Mouse (Mus musculus) hindbrain, postnatal 0 days (tissue): ENCODE results near the gene Alox12b. TPM values are rescaled to one million over a fixed set of nuclear protein-coding genes. Genes with fewer than 3 reads are reported as not detected.

Experiments used
- ATAC-seq: fragments of 200-750 bp; cut with Nextera tagmentation; 2 replicates; pipeline ENCODE4 v1.8.0; 2017; ENCODE audit warnings: mild to moderate bottlenecking, moderate TSS enrichment, moderate library complexity
- DNase-seq: peaks from one replicate; pipeline ENCODE4 v3.0.0-alpha.2; 2015; ENCODE audit warnings: low spot score
- H3K27ac ChIP-seq: fragments of 300-500 bp; sonication (generic); 2 replicates; pipeline ENCODE4 v1.5.1; 2014; ENCODE audit warnings: mild to moderate bottlenecking
- H3K27me3 ChIP-seq: fragments of 300-500 bp; sonication (generic); 2 replicates; pipeline ENCODE4 v1.6.1; 2014; ENCODE audit warnings: low read length, mixed read lengths; ENCODE audit not compliant: insufficient read depth
- H3K36me3 ChIP-seq: fragments of 300-500 bp; sonication (generic); 2 replicates; pipeline ENCODE4 v1.6.1; 2014; ENCODE audit warnings: low read length, mixed read lengths; ENCODE audit not compliant: insufficient read depth
- H3K4me1 ChIP-seq: fragments of 300-500 bp; sonication (generic); 2 replicates; pipeline ENCODE4 v1.6.1; 2014; ENCODE audit warnings: antibody characterized with exemption, low read length, mixed read lengths; ENCODE audit not compliant: insufficient read depth
- H3K4me2 ChIP-seq: fragments of 300-500 bp; sonication (generic); 2 replicates; pipeline ENCODE4 v1.6.1; 2014; ENCODE audit warnings: low read depth, mild to moderate bottlenecking, low read length, moderate library complexity, mixed read lengths
- H3K4me3 ChIP-seq: fragments of 300-500 bp; sonication (generic); 2 replicates; pipeline ENCODE4 v1.5.1; 2014; ENCODE audit warnings: low read length
- H3K9ac ChIP-seq: fragments of 300-500 bp; sonication (generic); replicated peaks from 2 replicates; pipeline ENCODE4 v1.6.1; 2014; ENCODE audit warnings: mild to moderate bottlenecking, low read length, moderate library complexity, mixed read lengths
- H3K9me3 ChIP-seq: fragments of 300-500 bp; sonication (generic); 2 replicates; pipeline ENCODE4 v1.6.1; 2016; ENCODE audit warnings: low read length, mixed read lengths
- CTCF ChIP-seq: IDR thresholded peaks from 2 replicates; pipeline ENCODE4 v1.5.1; 2016; ENCODE audit warnings: antibody characterized with exemption, control low read depth, low read depth
- WGBS: fragments of 180-500 bp; shearing (Covaris S2); extraction: QIAGEN DNeasy Blood & Tissue Kit; methylation state at CpG from one replicate; pipeline ENCODE4 v1.1.7; 2014; 5-methylcytosine and 5-hydroxymethylcytosine counted together
- polyA plus RNA-seq: library from polyadenylated mRNA; unstranded; fragments of >200 nt; fragmentation: Nextera tagmentation; extraction: Ambion mirVana; gene quantifications from 2 replicates; pipeline ENCODE4 v1.2.1, GENCODE M21; 2015
- total RNA-seq: library from RNA; depleted of rRNA; stranded (reverse); fragments of >200 nt; gene quantifications from 2 replicates; pipeline ENCODE4 v1.2.3, GENCODE M21; 2014

The Alox12b gene
- total and polyA plus RNA-seq, 2 experiments from 2014 or later, result 1.1 to 2.0 TPM

- no peaks in the 10 kb centered on the region for H3K4me1 ChIP-seq
- no peak overlapping the region for H3K9ac ChIP-seq
- TF ChIP-seq CTCF, result no peak
- no peak overlapping the region for H3K4me3 ChIP-seq
- no peak for ATAC-seq
- no peaks in the 10 kb centered on the region for H3K27me3 ChIP-seq
- H3K27ac ChIP-seq, result no peak overlapping the region
- no peak overlapping the region for H3K4me2 ChIP-seq
- no peaks in the 10 kb centered on the region for H3K36me3 ChIP-seq
- no peaks in the 10 kb centered on the region for H3K9me3 ChIP-seq
- WGBS, result 80% methylated on average over 12 of the region's 12 CpGs
- DNase-seq, result no peak
Measured at GRCm38 (mm10) chr11:69169313-69169712, 12.5 kb downstream of the Alox12b start.

DNA sequence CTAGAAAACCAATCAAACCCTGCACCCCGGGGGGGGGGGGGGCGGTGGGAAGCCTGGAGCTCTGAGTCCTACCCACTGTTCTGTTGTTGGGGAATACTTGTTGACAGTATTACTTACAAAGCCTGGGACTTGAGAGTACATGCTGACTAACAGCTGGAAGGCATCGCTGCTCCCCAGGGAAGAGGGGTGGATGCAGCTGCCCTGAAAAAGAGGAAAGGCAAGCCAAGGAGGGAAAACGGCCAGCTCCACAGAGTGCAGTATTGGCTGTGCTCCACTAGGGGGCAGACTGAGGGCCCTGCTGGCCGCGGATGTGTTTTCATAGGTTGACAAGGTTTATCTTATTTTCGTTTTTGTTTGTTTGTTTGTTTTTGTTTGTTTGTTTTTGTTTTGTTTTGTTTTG, 14.8 kb downstream of the Alox12b start:
- TF ChIP-seq CTCF, result peak; percentile 92
- DNase-seq (peak; percentile 64), ATAC-seq (no peak)
- Histone ChIP-seq H3K27ac (no peak overlapping the region), H3K4me3 (no peak overlapping the region), H3K9me3 (no peaks in the 10 kb centered on the region), H3K4me2 (no peak overlapping the region), H3K9ac (no peak overlapping the region), H3K4me1 (no peaks in the 10 kb centered on the region), H3K36me3 (no peaks in the 10 kb centered on the region), H3K27me3 (no peaks in the 10 kb centered on the region)
- 25% methylated on average over 7 of the region's 7 CpGs for WGBS

GRCm38 (mm10) chr11:69172606-69173005, 15.8 kb downstream of the Alox12b start:
- no peaks in the 10 kb centered on the region for H3K4me1 ChIP-seq
- WGBS, result 98% methylated on average over 2 of the region's 2 CpGs
- no peaks in the 10 kb centered on the region for H3K36me3 ChIP-seq
- no peak for ATAC-seq
- no peaks in the 10 kb centered on the region for H3K27me3 ChIP-seq
- TF ChIP-seq CTCF, result no peak
- no peak overlapping the region for H3K27ac ChIP-seq
- no peak overlapping the region for H3K9ac ChIP-seq
- no peak overlapping the region for H3K4me3 ChIP-seq
- no peak overlapping the region for H3K4me2 ChIP-seq
- H3K9me3 ChIP-seq, result no peaks in the 10 kb centered on the region
- DNase-seq, result no peak

DNA sequence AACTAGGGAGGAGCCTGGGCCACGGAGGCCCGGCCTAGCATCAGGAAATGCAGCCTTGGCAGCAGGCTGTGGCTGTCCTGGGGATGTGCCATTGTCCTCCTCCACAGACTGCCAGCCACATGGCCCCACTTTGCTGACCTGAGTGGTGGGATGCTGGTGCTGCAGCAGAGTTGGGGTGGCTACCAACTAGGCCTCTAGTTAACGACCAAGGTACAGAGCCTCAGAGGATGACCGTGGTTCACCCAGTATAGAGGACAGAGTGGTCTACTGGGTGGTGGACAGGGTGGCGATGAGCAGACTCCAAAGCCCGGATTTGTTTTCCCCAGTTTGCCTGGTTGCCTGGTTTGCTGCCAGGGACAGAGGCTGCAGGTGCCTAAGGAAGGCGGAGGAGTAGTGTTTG, 17.9 kb downstream of the Alox12b start:
- no peaks in the 10 kb centered on the region for H3K4me1 ChIP-seq
- H3K27me3 ChIP-seq, result no peaks in the 10 kb centered on the region
- TF ChIP-seq CTCF, result no peak
- no peak for ATAC-seq
- 78% methylated on average over 7 of the region's 7 CpGs for WGBS
- no peaks in the 10 kb centered on the region for H3K36me3 ChIP-seq
- H3K4me3 ChIP-seq, result no peak overlapping the region
- H3K4me2 ChIP-seq, result no peak overlapping the region
- no peak overlapping the region for H3K9ac ChIP-seq
- no peak for DNase-seq
- H3K27ac ChIP-seq, result no peak overlapping the region
- H3K9me3 ChIP-seq, result no peaks in the 10 kb centered on the region

- 89% methylated on average over 3 of the region's 3 CpGs for WGBS
- Histone ChIP-seq H3K27me3 (no peaks in the 10 kb centered on the region), H3K4me3 (no peak overlapping the region), H3K9me3 (no peaks in the 10 kb centered on the region), H3K27ac (no peak overlapping the region), H3K4me2 (no peak overlapping the region), H3K9ac (no peak overlapping the region), H3K36me3 (no peaks in the 10 kb centered on the region), H3K4me1 (no peaks in the 10 kb centered on the region)
- DNase-seq (no peak), ATAC-seq (no peak)
- no peak for TF ChIP-seq CTCF
Measured at GRCm38 (mm10) chr11:69178525-69178924, 21.7 kb downstream of the Alox12b start.

DNA sequence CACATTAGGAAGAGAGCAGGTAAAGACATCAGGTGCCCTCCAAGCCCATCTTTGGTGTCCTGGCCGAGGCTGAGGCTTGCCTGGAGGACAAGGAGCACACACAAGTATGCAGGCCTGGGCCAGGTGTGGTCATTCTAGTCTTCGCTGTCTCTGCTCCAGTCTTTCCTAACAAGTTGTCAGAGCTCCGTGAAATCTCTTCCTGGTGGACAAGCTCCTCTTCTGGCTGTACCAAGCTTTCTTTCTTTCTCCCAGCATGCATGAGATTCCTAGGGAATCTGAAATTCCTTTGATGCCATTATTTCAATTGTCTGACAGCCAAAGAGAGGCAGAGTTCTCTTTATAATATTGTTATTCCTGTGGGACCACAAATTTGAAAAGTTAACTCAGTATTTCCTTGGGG, 22.7 kb downstream of the Alox12b start:
- Histone ChIP-seq H3K9me3 (no peaks in the 10 kb centered on the region), H3K36me3 (no peaks in the 10 kb centered on the region), H3K4me3 (no peak overlapping the region), H3K9ac (no peak overlapping the region), H3K4me1 (no peaks in the 10 kb centered on the region), H3K27me3 (no peaks in the 10 kb centered on the region), H3K27ac (no peak overlapping the region), H3K4me2 (no peak overlapping the region)
- WGBS, result 38% methylated on average over 3 of the region's 3 CpGs
- no peak for TF ChIP-seq CTCF
- DNase-seq, result no peak
- no peak for ATAC-seq

- H3K4me3 ChIP-seq, result no peak overlapping the region
- H3K4me2 ChIP-seq, result no peak overlapping the region
- no peaks in the 10 kb centered on the region for H3K9me3 ChIP-seq
- H3K27ac ChIP-seq, result no peak overlapping the region
- no peaks in the 10 kb centered on the region for H3K4me1 ChIP-seq
- no peaks in the 10 kb centered on the region for H3K36me3 ChIP-seq
- no peak for DNase-seq
- no peak for TF ChIP-seq CTCF
- ATAC-seq, result no peak
- WGBS, result 88% methylated on average over 4 of the region's 4 CpGs
- no peak overlapping the region for H3K9ac ChIP-seq
- H3K27me3 ChIP-seq, result no peaks in the 10 kb centered on the region
Measured at GRCm38 (mm10) chr11:69180120-69180519, 23.3 kb downstream of the Alox12b start.
